Mouse (Mus musculus) left cerebral cortex, adult 2 months (tissue): ENCODE data around the gene Gm136. TPM values are rescaled to one million over a fixed set of nuclear protein-coding genes. Genes with fewer than 3 reads are reported as not detected.
"Not testable (repeated sequence)": the region's sequence is repeated elsewhere in the genome, so short reads cannot be mapped to it uniquely, and the experiment has no call there.

Source experiments
- DNase-seq, 2 experiments: peaks; one replicate each; pipeline ENCODE4 v3.0.0; 2021 to 2022; ENCODE audit warnings: low spot score in 2 of 2, mixed read lengths in 1 of 2; ENCODE audit errors: extremely low spot score in 1 of 2
- H3K27ac ChIP-seq: fragments of 200-600 bp; 2 replicates; pipeline ENCODE4 v1.8.1; 2022
- H3K4me3 ChIP-seq: fragments of 200-600 bp; 2 replicates; pipeline ENCODE4 v1.8.1; 2022
- CTCF ChIP-seq: fragments of 200-600 bp; IDR thresholded peaks from 2 replicates; pipeline ENCODE4 v1.8.1; 2022; ENCODE audit warnings: antibody characterized with exemption, mild to moderate bottlenecking, moderate library complexity
- intact Hi-C: fragments of 180-260 bp; cut with DNase I; formaldehyde crosslinking; loops from one replicate; pipeline ENCODE4 v1.15.1; 2025
- total RNA-seq, 2 experiments: library from RNA; stranded (reverse); gene quantifications; 2 replicates each; pipeline ENCODE4 v1.2.3; 2021

The Gm136 gene
- total RNA-seq, 2 experiments from 2014 or later = not detected

DNA sequence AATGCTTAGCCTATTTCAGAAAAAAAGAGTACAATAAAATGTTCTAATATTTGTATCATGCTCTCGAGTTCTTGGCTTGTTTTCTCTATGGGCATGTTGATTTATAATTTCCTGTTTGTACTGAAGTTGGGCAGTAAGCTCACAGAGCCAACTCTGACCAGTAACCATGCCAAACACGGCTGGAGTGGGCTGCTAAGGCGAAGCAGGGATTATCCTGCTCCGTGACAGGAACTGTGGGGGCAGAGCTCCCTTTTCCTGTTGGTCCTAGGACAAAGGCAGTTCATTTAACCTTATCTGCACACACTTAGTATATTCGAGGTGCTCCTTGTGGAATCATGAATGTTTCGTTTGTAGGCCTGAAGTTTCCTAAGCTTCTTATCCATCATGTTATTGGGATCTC lies 6.8 kb downstream of the Gm136 start:
- Histone ChIP-seq H3K27ac (no peak overlapping the region), H3K4me3 (no peak overlapping the region)
- no peak for TF ChIP-seq CTCF
- DNase-seq = no peak
- intact Hi-C loops = no loop called here

DNA sequence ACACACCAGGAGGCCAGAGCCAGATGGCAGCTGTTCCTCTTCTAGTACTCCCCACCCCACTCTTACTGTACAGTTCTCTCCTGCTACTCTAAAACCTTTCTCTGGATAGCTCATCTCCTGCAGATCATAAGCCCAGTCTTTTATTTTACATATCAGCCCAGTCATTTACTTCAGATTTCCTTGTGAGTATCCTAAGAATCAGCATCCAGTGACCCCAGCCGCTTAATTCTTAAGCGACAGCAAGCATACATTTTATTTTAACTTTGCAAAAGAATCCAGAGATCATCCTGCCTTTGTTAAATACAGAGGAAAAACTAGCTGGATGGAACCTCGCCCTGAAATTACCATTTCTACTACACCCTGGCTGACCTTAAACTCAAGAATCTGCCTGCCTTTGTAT lies 21.6 kb downstream of the Gm136 start:
- Histone ChIP-seq H3K27ac (no peak overlapping the region), H3K4me3 (no peak overlapping the region)
- intact Hi-C loops = loop anchor here (5.0 kb wide), 1 partner anchor 47 kb away; the partner anchor contains the start of gene Slc35a1
- TF ChIP-seq CTCF = no peak
- DNase-seq = no peak

DNA sequence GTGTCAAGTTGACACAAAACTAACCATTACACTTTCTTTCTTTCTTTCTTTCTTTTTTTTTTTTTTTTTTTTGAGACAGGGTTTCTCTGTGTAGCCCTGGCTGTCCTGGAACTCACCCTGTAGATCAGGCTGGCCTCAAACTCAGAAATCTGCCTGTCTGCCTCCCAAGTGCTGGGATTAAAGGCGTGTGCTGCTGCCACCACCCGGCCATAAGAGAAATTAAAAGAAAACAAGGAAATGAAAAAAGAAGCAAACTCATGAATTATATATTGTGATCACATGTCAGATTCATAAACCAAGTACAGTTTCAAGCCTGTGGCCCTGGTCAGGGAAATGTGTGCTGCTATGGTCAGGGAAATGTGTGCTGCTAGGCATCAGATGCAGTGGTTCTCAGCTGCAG lies 22.6 kb downstream of the Gm136 start:
- not testable (repeated sequence) for DNase-seq, H3K27ac ChIP-seq, H3K4me3 ChIP-seq
- intact Hi-C loops = loop anchor here (5.0 kb wide), 1 partner anchor 46 kb away; the partner anchor contains the start of gene Slc35a1
- TF ChIP-seq CTCF = peak; percentile 43

DNA sequence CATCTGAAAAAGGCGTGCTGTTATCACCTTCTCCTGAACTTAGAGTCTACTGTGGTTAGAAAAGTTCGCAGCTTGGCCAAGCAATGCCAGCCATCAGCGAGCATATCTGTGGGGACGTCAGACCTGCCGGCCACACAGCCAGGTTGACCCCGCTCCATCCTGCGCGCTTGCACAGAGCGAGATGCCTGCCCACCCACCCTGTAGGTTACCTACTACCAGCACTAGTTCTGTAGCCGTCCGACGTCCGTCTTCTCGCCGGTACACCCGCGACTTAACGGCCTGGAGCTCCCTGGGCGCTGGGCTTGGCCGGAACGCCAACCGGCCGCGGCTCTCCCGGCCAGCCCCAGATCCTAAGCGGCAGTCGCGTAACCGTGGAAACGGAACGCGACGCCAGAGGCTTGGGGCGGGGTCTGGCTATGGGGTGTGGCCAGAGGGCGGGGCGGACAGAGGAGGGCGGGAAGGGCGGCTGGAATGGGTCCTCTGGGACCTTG lies 26.2 kb downstream of the Gm136 start, which contains the start of gene Cfap206:
TSS of gene Cfap206 (minus strand) at position 356 of the 491 bp plus-strand sequence.
- H3K27ac ChIP-seq = no peak within 1 kb of the TSS
- no peak for TF ChIP-seq CTCF
- peak within 1 kb of the TSS; percentile 47 for H3K4me3 ChIP-seq
- intact Hi-C loops = loop anchor here (5.0 kb wide), 1 partner anchor 43 kb away; the partner anchor contains the start of gene Slc35a1
- peak; percentile 37 to 61 for DNase-seq

DNA sequence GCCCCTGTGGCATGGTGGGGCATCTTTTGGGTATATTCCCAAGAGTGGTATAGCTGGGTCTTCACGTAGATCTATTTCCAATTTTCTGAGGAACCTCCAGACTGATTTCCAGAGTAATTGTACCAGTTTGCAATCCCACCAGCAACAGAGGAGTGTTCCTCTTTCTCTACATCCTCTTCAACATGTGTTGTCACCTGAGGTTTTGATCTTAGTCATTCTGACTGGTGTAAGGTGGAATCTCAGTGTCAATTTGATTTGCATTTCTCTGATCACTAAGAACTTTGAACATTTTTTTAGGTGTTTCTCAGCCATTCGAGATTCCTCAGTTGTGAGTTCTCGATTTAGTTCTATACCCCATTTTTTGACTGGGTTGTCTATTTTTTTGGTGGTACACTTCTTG lies 30.4 kb downstream of the Gm136 start:
- DNase-seq, H3K4me3 ChIP-seq, intact Hi-C loops, H3K27ac ChIP-seq: not testable (repeated sequence)

DNA sequence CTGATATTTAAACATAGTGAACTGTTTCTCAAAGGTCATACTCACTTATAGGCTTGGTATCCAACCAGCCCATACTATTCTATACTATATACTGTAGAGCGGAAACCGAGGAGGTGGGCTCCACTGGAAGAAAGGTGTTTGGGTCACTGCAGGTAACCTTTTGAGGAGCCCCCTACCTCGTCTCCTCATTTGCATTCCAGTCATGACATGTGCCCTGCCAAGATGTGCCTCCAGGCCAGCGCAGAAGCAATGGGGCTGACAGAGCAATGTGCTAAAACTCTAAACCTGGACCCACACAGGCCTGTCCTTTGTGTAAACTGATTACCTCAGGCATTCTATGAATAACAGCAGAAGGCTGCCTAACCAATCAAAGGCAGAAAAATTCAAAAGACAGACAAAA lies 31.8 kb downstream of the Gm136 start:
- DNase-seq = no peak
- no peak for TF ChIP-seq CTCF
- Histone ChIP-seq H3K27ac (no peak overlapping the region), H3K4me3 (no peak overlapping the region)
- intact Hi-C loops = no loop called here

DNA sequence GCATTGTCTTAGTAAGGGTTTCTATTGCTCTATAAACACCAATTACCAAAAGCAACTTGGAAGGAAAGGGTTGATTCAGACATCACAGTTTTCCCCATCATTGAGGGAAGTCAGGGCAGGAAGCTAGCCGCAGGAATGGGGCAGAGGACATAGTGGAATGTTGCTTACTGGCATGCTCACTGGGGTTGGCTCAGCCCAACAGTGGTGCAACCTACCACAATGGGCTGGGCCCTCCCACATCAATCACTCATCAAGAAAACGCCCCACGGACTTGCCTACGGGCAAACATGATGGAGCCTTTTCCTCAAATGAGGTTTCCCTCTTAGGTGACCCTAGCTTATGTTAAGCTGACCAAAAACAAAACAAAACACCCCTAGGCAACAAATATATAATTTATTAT lies 32.9 kb downstream of the Gm136 start:
- intact Hi-C loops = no loop called here
- H3K27ac ChIP-seq = no peak overlapping the region
- TF ChIP-seq CTCF = no peak
- H3K4me3 ChIP-seq = no peak overlapping the region
- DNase-seq = no peak

DNA sequence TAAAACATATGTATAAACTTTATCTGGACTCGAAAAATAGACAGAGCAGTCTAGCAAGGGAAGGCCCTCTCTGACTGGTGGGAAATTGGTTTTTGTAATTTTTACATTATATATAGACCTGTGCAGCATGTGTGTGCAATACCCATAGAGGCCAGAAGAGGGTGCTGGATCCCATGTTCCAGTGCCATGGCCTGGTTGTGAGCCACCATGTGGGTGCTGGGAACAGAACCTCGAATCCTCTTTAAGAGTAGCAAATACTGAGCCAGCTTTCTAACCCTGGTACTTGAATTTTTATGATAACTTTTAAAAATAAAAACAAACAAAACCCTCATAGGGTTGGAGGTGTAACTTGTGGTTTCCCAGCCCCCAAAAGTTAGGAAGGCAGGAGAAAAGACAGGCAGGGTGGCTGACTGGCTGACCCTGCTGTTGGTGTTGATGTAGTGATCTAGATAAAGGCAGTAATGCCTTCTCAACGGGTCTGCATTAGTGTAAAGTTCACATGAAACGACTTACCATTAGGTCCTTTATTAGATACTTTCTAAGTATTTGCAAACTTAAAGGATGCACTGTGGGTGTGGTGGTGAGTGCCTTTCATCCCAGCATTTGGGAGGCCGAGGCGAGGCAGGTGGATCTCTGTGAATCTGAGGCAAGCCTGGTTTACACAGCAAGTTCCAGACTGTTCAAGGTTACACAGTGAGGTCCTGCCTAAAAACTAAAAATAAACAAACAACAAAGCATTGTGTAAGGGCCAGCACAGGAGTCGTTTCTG lies 35.8 kb downstream of the Gm136 start:
- intact Hi-C loops = no loop called here
- no peak overlapping the region for H3K4me3 ChIP-seq
- no peak overlapping the region for H3K27ac ChIP-seq
- TF ChIP-seq CTCF = peak; percentile 14
- DNase-seq = no peak

DNA sequence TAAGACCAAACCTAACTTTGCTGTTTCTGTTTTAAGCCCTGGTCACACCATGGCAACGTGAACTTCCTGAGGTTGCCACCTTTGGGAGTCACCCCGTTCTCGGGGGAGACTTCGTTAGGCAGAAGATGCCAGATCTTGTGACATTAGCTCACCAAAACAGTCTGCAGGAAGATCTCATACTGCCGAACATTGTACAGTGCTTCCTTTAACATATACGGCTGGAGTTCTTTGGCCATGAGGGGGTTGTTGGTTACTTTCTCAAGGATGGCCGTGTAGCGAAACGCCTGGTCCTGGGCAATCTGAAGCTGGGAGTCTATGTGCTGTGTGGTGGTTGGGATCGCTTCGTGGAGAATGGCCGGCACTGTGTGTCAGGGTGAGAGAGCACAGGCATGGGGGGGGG lies 36.6 kb downstream of the Gm136 start:
- no peak overlapping the region for H3K27ac ChIP-seq
- intact Hi-C loops = no loop called here
- H3K4me3 ChIP-seq = no peak overlapping the region
- no peak for TF ChIP-seq CTCF
- DNase-seq = no peak

DNA sequence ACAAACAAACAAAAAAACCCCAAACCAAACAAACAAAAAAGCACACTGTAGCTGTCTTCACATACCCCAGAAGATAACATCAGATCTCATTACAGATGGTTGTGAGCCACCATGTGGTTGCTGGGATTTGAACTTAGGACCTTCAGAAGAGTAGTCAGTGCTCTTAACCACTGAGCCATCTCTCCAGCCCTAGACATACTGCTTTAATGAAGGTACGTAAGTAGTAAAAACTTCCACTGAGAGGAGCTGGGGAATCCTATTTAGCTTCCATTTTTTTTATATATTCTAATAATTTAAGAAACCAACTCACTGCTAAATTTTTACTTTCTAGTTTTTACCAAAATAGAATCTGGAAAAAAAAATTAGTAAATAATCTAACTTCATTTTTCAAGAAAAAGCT lies 41.0 kb downstream of the Gm136 start:
- intact Hi-C loops = no loop called here
- TF ChIP-seq CTCF = no peak
- H3K27ac ChIP-seq = no peak overlapping the region
- no peak overlapping the region for H3K4me3 ChIP-seq
- no peak for DNase-seq

DNA sequence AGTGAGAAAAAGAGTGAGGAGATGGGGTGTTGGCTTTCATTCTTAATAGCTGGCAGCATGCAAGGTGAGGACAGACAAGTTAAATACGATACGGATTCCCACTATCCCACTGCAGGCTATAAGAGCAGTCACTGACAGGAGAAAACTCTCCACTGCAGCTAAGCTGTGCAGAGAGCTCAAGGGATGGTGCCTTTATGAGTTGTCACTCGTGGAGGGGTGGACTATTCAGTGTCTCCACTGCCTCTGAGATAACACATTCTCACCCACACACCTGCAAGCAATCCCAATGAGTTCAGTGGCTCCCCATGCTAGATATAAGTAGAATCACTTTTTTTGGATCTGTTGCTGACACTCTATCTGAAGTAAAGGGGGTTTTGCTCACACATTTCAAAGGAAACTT lies 47.9 kb downstream of the Gm136 start:
- no peak for TF ChIP-seq CTCF
- Histone ChIP-seq H3K27ac (no peak overlapping the region), H3K4me3 (no peak overlapping the region)
- DNase-seq = no peak
- intact Hi-C loops = no loop called here

DNA sequence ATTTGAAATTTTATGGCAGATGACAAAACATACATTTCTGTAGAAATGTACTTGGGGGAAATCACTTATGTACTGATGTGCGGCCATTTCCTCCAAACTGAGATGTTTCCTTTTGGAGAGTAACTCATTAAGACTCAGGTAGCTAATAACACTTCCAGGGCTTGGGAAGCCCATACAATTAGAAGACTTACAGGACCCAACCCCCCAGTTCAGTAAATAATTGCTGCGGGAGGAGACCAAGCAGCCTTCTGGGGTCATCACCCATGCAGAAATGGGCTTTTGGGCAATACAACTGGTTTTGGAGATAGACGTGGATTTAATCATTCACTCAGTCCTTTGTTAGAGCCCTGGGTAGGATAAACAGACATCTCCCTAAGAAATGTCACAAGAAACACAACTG lies 48.8 kb downstream of the Gm136 start:
- no peak for TF ChIP-seq CTCF
- H3K27ac ChIP-seq = no peak overlapping the region
- DNase-seq = no peak
- intact Hi-C loops = no loop called here
- no peak overlapping the region for H3K4me3 ChIP-seq

DNA sequence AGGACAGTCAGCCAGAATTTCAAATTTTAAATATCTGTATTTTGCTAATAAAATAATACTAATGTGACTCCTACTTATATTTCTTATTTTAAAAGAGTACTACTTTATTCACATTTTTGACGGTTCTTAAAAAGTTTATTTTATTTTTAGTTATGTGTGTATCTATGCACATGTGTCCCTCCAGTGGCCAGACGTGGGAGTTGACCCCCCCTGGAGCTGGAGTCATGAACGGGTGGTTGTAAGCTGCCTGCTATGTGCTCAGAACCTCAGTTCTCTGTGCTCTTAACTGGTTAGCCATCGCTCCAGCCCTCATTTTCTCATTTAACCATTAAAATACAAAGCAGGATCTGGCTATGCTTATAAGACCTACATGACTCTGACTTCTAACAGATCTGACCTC lies 53.0 kb downstream of the Gm136 start:
- Histone ChIP-seq H3K27ac (no peak overlapping the region), H3K4me3 (no peak overlapping the region)
- no peak for DNase-seq
- intact Hi-C loops = no loop called here
- no peak; the same call in 1 of the 2 replicates for TF ChIP-seq CTCF
